Mouse (Mus musculus) layer of hippocampus, postnatal 25 days (tissue): ENCODE results near the gene Atp6ap1l. TPM values are rescaled to one million over a fixed set of nuclear protein-coding genes. Genes with fewer than 3 reads are reported as not detected.
A peak's percentile ranks its signal among the peaks of the same experiment; 100 is the strongest.

Experiments
- DNase-seq, 2 experiments: peaks; one replicate each; pipeline ENCODE4 v3.0.0; 2022; ENCODE audit warnings: mixed read lengths in 2 of 2, low spot score in 1 of 2; ENCODE audit errors: extremely low spot score in 1 of 2
- total RNA-seq, 2 experiments: library from RNA; stranded (reverse); gene quantifications; 2 replicates each; pipeline ENCODE4 v1.2.3; 2021

Gene Atp6ap1l
- total RNA-seq, 2 experiments from 2014 or later, result 2.0 to 2.7 TPM

DNA sequence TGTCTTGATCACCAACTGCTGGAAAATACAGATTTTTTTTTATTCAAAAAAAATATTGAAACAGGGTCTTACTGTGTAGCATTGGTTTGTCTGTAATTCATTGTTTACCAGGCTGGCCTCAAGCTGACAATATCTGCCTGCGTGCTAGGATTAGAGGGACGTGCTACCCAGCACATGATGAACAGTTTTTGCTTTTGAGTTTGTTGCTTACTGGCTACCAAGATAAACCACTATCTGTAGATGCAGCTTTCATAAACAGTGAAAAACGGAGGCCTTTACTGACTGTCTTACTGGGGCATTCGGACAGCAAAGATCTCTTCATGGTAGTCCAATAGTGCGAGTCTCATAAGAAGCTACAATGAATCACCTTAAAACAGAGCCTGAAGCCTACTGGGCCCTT lies 15.0 kb downstream of the Atp6ap1l start:
- DNase-seq, result no peak

- peak; percentile 47 to 82 for DNase-seq
Measured at GRCm38 (mm10) chr13:90886568-90886983, 18.6 kb downstream of the Atp6ap1l start.

DNA sequence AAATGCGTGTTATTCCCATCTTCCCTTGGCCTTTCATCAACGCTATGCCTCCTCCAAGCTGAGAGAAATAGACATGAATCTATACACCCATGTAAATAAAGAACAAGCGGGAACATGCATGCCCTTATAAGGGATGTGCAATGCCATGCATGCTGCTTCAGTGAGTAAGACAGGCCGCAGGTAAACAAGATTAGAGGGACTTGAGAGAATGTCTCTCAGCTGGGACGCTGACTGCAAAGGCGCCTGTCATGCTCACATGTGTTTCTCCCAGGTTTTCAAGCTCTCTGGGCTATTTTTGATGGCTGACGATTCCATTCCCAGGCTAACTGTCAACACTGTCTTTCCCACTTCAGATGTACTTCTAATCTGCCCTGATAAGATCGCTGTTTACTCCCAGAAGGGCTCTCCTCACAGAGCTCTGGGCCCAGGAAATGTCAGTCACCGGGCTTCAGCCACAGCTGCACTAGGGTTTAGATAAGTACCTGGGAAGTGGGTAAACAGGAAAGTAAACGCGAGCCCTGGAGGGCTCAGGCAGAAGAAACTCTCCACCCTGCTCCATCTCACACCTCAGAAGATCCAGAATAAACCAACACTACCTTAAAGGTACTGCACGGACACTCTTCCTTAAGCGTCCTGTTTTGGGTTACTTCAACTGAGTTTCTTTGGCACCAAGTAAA lies 19.2 kb downstream of the Atp6ap1l start:
- no peak for DNase-seq

GRCm38 (mm10) chr13:90881727-90882429 lies 23.3 kb downstream of the Atp6ap1l start:
- no peak for DNase-seq

DNA sequence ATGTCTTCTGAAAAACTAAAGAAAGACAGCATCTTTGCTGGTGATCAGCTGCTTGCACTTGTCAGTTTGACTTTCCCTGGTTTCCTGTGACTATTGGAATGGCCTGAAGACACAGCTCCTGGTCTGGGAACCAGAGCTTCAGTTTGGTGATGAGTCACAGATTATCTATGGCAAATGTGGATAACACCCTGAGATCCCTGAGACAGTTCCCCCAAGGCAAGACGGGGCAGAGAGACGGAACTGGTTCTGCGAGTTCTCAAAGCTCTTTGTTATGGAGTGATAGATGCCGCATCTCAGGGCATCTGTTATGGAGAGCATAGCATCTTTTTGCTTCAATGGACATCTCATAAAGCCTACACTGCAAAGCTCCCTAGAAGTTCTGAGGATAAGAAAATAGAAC lies 33.6 kb downstream of the Atp6ap1l start:
- no peak for DNase-seq

- DNase-seq, result no peak
Measured at GRCm38 (mm10) chr13:90869157-90869556, 36.0 kb downstream of the Atp6ap1l start.

- no peak for DNase-seq
Measured at GRCm38 (mm10) chr13:90862138-90862537, 43.0 kb downstream of the Atp6ap1l start.

- no peak for DNase-seq
Measured at GRCm38 (mm10) chr13:90860888-90861431, 44.2 kb downstream of the Atp6ap1l start.

- DNase-seq, result no peak
Measured at GRCm38 (mm10) chr13:90852727-90853630, 52.2 kb downstream of the Atp6ap1l start.

DNA sequence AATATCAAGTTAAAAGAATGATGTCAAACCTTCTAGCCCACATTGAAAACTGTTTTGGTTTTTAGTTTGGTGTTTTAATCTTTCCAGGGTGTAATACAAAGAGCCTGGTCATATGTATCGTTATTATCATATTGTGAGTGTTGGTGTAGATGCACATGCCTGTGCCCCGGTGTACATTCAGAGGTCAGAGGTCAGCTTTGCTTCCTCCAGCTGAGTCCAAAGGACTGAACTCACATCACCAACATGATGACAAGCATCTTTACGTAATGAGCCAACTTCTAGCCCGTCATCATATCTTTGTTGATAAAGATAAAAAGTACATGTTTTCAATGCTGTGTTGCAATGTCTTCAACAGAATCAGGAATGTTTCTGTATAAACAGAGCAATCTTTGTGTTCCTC lies 53.4 kb downstream of the Atp6ap1l start:
- DNase-seq, result no peak

GRCm38 (mm10) chr13:90844191-90844590 lies 61.0 kb downstream of the Atp6ap1l start:
- DNase-seq, result no peak

DNA sequence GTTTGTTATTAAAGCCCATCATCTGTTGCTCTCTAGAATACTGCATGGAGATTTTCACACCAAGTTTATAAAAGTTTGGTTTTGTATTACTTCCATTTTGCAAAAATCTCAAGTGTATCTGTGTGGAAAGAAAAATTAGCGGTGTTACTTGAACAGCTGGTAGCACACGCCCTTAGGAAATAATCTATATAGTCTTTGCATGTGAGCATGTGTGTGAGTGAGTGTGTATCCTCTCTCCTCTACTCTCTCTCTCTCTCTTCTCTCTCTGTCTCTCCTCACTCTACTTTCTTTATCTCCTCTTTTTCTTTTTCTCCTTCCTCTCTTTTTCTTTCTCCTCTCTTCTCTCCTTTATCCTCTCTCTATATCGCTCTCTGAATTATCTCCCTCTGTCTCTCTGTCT lies 61.7 kb downstream of the Atp6ap1l start:
- DNase-seq, result no peak

- DNase-seq, result no peak
Measured at GRCm38 (mm10) chr13:90841213-90841553, 64.0 kb downstream of the Atp6ap1l start.

DNA sequence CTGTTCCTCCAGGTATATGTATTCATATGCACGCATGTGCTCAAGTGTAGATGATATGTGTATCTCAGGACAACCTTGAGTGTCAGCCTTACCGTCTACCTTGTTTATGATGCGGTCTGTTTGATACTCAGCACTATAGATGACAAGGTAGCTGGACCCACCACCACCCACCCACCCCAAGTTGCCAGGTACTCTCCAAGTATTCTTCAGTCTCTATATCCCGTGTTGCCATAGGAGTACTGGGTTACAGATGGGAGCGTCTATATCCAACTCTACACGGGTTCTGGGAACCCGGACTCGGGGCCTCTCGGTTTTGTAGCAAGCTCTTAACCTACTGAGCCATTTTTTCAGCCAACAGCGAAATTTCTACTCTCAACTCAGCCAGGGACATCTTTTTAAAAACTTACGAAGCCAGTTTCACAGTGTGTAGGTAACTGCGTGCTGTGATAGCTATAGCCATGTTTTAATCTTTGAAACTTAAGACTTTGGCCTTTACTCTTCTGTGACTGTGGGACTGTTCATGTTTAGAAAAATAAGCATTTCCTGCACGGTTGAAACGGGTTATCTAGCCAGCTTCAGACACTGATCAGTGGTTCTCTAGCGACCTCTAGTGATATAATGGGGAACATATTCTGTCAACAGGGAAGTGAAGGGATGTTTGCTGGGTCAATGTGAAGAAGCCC lies 64.5 kb downstream of the Atp6ap1l start:
- DNase-seq, result no peak

- no peak for DNase-seq
Measured at GRCm38 (mm10) chr13:90833641-90834207, 71.4 kb downstream of the Atp6ap1l start.

Other genes starting within 250 kb of the Atp6ap1l start
- gene Rps23, start 17.6 kb upstream of the Atp6ap1l start, total RNA-seq, result 100 to 1,000 TPM; 207 to 248 TPM